Mouse (Mus musculus) limb, embryonic 15.5 days (tissue): ENCODE data around the gene Slc25a36. TPM values are rescaled to one million over a fixed set of nuclear protein-coding genes. Genes with fewer than 3 reads are reported as not detected.

Experiments used
- ATAC-seq: fragments of 200-750 bp; cut with Nextera tagmentation; 2 replicates; pipeline ENCODE4 v1.8.0; 2017; ENCODE audit warnings: low read depth, moderate TSS enrichment; ENCODE audit not compliant: insufficient number of reproducible peaks, low FRiP score, low TSS enrichment
- H3K27ac ChIP-seq: fragments of 300-500 bp; sonication (generic); 2 replicates; pipeline ENCODE4 v1.5.1; 2015; ENCODE audit warnings: moderate library complexity, mild to moderate bottlenecking, inconsistent platforms
- H3K27me3 ChIP-seq: fragments of 300-500 bp; sonication (generic); 2 replicates; pipeline ENCODE4 v1.6.1; 2015; ENCODE audit warnings: inconsistent platforms
- H3K36me3 ChIP-seq: fragments of 300-500 bp; sonication (generic); 2 replicates; pipeline ENCODE4 v1.6.1; 2015; ENCODE audit warnings: inconsistent platforms
- H3K4me1 ChIP-seq: fragments of 300-500 bp; sonication (generic); 2 replicates; pipeline ENCODE4 v1.6.1; 2015; ENCODE audit warnings: inconsistent platforms
- H3K4me2 ChIP-seq: fragments of 300-500 bp; sonication (generic); 2 replicates; pipeline ENCODE4 v1.6.1; 2015; ENCODE audit warnings: mild to moderate bottlenecking, inconsistent platforms
- H3K4me3 ChIP-seq: fragments of 300-500 bp; sonication (generic); 2 replicates; pipeline ENCODE4 v1.5.1; 2015; ENCODE audit warnings: mild to moderate bottlenecking, inconsistent platforms
- H3K9ac ChIP-seq: fragments of 300-500 bp; sonication (generic); 2 replicates; pipeline ENCODE4 v1.6.1; 2015; ENCODE audit warnings: inconsistent platforms
- H3K9me3 ChIP-seq: fragments of 300-500 bp; sonication (generic); 2 replicates; pipeline ENCODE4 v1.6.1; 2016; ENCODE audit warnings: inconsistent platforms
- WGBS: fragments of 180-500 bp; shearing (Covaris S2); methylation state at CpG from one replicate; pipeline ENCODE4 v1.1.7; 2015; 5-methylcytosine and 5-hydroxymethylcytosine counted together
- polyA plus RNA-seq: library from polyadenylated mRNA; unstranded; fragments of >200 nt; fragmentation: Nextera tagmentation; extraction: Ambion mirVana; gene quantifications from 2 replicates; pipeline ENCODE4 v1.2.1, GENCODE M21; 2015

Slc25a36 gene
- polyA plus RNA-seq, 1 experiment from 2014 or later, result 76.2 TPM

- Histone ChIP-seq H3K9me3 (no peaks in the 10 kb centered on the region), H3K27ac (no peak overlapping the region), H3K4me3 (no peak overlapping the region), H3K4me2 (no peak overlapping the region), H3K36me3 (no peaks in the 10 kb centered on the region), H3K4me1 (0 out of 2 replicates have a peak, but pooled peaks cover under 1% of the 10 kb centered on the region), H3K9ac (no peak overlapping the region), H3K27me3 (no peaks in the 10 kb centered on the region)
- ATAC-seq, result no peak
- WGBS, result 88% methylated on average over 4 of the region's 4 CpGs
These were observed 85.0 kb downstream of the Slc25a36 start for GRCm38 (mm10) chr9:97026006-97026405.

Other genes with a start within 250 kb of the Slc25a36 start
- gene Pxylp1, start 218.5 kb downstream of the Slc25a36 start, polyA plus RNA-seq, result 26.4 and 27.9 TPM in 2 replicates
- gene Spsb4, start 92.3 kb downstream of the Slc25a36 start, polyA plus RNA-seq, result 23.5 and 27.9 TPM in 2 replicates